Mouse (Mus musculus): ENCODE measurements around the gene Vwa8.
A peak's percentile ranks its signal among the peaks of the same experiment; 100 is the strongest.

Gene Vwa8

DNA sequence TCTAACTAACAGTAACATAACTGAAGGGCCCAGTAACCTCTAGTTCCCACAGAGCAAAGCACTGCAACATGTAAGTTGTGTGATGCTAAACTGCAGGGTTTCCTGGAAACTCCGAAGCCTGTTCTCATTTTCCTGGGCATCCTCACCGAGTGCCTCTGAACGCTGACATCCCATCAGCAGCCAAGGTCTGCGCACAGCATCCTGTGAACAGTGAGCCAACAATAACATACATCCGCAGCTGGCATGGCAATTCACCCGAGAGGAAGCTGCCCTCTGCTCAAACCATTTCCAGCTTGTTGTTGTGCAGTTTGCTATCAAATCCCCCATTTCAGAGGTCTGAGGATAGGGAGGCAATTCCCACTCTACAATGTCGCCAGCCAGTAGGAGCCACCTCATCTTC is 334.4 kb downstream of the Vwa8 start:
- DNase-seq (ENCODE audit: low read depth, low spot score): no peak

DNA sequence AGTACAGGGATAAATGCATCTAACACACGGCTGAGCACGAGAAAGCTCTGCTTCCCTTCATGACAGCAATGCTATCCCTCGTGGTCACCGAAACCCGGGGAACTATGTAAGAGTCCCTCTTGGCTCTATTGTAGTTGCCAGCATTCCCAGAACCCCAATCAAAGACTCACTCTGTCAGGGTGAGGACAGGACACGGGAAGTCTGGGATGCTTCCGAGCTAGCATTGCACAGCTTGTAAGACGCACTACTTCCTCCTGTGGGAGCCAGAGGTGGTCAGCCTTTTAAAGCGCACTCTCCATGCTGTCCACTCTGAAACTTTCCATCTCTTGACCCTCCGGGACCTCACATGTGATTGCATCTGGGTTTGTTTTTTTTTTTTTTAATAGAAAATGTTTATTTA is 335.2 kb downstream of the Vwa8 start:
- DNase-seq (ENCODE audit: low read depth, low spot score): no peak

DNA sequence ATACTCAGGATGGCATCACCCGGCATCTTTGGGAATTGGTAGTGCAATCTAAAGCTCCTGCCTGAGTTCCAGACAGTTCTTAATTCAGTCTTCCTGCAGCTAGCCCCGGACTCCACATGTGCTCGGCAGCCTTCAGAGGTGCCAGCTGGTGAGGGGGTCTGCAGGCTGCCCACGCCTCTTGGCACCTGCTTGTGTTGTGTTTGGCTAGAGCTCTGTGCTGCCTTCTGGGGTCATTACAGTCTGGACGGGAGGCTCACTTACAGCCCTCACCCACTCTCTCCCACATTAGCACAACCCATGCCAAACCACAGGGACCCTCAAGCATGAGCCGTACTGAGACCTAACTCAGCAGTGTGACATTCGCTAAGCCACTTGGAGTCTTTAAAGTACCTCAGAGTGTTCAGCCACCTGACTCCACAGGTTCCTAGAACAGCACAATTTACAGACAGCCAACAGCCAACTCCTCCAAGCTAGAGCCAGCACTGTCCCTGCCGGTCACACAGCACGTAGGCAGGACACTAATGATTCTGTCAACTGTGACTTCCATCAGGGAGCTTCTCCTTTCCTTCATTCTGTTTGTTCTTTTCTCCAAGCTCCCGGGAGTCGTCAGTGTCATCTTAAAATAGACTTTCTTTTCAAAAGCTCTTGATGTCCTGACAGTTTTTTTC is 336.3 kb downstream of the Vwa8 start:
- DNase-seq (ENCODE audit: low read depth, low spot score): no peak

DNA sequence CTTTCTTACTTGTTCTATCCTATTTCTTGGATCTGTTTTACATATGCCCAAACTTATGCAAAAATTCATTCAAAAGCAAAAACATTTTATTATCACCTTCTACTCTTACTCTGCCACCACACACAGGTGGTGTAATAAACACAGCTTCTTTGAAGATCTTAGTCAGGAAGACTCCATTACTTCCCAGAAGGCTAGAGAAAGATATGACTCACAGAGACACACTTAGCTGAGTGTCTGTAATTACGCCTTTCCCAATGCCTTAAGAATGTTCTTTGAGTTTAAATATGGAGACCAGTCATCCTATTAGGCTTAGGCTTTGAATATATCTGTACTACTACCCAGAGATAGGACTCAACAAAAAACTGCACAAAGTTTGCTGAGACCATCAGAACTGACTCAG is 338.1 kb downstream of the Vwa8 start:
- DNase-seq (ENCODE audit: low read depth, low spot score): no peak

DNA sequence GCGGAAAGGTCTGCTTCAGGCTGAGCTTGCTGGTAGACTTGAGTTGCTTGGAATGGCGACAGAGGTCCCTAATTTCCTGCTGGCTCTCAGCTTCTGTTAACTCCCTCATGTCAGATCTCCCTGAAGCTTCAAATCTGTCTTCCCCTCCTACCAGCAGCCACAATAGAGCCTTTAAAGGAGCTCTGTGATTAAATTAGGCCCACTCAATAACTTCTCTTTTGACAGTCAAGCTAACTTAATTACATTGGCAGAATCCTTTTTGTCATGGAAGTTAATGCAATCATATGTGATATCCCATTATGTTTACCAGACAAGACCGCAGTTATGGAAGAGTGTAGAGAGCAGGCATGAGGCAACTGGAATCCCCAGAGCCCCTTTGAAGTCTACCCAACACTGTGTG is 347.9 kb downstream of the Vwa8 start:
- no peak for DNase-seq (ENCODE audit: low read depth, low spot score)

DNA sequence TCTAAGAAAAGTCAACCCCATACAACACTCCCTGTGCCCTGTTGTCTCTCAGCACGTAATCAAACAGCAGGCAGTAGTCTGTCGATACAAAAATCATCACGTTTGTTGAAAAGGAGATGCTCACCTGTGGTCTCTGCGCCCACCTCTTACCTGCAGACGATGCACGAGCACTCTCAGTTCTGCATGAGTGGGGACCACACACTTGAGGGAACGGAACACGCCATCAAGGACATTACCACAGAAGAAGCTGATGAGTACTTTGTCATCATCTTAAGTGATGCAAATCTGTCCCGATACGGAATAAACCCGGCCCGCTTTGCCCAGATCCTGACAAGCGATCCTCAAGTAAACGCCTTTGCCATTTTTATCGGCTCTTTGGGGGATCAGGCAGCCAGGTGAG is 349.2 kb downstream of the Vwa8 start:
- no peak for DNase-seq (ENCODE audit: low read depth, low spot score)

DNA sequence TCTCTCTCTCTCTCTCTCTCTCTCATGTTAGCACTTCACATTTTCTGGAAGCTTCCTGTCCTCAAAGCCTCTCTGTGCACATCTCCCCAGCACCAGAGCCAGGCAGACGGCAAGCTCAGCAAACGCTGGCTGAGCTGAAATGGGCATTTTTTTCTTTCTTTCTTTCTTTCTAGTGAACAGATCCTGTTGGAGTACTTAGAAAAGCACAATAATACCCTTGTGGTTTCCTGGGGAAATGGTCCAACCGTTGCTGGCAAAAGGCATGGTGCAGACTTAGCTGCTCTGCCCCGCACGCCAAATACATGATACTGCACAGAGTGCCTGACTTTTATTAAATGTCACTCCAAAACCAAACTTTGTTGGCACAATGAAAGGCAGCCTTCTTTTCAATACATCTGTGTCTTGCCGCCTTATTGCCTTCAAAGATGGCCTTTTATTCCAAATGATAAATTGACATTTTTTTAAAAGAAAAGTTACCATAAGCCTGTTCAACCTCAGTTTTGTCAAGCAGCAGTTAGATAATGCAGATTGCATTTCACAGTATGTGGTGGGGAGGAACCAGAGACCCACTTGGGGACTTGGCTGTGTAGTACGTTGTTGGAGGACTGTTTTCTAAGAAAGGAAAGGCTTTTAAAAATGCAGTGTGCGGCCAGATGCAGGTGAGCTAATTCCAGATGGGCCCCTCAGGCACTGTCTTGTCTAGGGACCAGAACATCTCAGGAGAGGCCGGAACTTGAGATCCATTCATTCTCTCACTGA is 351.5 kb downstream of the Vwa8 start:
- DNase-seq (ENCODE audit: low read depth, low spot score): peak; percentile 17

DNA sequence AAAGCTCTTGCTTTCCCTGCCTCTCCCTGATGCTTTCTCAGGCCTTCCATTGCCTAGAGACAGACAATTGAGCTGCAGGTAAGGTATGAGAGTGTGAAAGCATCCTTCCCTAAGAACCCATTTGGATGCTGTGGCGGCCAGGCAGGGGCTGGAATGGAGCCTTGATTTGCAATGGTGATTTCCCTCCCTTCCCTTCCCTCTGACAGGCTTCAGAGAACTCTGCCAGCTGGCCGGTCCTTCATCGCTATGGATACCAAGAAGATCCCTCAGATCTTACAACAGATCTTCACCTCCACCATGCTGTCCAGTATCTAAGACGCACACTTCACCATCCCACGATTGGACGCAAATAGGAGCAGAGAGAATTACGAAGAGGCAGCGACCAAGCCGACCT is 352.0 kb downstream of the Vwa8 start:
- no peak for DNase-seq (ENCODE audit: low read depth, low spot score)

DNA sequence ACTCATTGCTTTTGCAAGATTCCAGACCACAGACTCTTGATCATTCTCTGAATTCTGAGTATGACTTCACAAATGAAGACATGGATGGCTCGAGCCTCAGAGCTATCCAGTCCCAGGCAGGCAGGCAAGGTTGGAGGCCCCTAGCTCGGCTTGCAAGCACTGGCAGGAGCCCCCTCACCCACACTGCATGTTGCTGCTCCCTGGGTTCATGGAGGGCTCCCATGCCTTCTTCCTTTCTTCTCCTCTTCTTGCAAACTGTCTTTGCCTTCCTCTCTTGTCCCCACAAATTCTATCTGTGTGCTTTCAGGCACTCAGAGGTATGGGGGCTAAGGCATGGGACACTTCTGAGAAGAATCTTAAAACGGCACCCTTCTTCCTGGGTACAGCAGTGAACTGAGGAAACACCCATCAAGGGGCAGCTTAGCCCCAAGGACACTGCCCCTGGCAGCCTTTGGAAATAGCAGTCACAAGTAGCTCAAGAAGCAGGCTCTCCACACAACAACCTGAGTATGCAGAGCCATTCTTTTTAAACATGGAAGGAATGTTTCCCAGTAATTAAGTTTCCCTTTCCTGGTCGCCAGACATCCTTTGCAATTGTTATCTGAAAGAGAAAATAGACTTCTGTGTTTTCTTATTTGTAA is 354.0 kb downstream of the Vwa8 start:
- no peak for DNase-seq (ENCODE audit: low read depth, low spot score)

DNA sequence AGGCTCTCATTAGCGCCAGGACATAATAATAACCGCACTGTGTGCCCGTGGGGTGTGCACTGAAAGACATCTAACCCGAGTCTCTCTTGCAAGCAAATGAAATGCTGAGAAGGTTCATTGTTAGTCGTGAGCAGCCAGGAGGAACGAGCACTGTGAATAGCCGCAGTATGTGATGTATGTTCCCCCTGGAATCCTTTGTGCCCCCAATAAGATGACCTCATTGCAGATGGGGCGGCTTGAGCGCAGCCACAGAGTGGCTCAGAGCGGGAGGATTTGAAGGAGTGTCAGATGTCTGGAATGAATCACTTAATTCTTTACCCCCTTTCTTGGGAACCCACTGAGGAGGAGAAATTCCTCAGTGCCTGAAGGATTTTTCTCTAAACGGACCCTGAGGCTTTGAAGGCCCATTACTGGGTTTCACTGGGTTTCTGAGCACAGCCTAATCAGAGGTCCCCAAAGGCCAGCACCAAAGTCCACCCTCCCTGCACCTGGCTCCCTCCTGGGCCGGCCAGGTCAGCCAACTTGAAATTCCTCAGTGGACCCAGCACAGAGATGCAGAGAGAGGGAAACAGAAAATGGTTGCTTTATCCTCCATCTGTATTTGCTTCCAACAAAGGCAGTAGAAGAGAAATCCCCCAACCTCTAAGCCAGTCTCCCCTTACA is 354.8 kb downstream of the Vwa8 start:
- DNase-seq (ENCODE audit: low read depth, low spot score): peak; percentile 23

DNA sequence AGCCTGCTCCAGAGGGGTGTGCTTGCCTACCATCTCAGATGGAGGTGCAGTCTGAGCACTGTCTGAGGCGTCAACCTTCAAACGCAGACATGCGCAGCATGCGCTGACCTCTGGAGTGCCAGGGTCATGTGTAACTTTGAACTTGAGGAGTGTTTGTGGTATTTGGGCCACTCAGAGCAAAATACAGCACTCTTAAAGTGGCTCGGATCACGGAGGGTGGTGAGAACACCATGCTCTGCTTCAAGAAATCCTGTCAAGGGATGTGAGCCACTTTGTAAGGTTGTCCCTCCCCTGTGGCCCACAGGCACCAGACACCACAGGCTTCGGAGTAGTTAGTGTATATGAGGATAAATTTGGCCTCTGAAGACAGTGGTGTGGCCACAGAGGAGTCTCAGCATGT is 356.0 kb downstream of the Vwa8 start:
- no peak for DNase-seq (ENCODE audit: low read depth, low spot score)

DNA sequence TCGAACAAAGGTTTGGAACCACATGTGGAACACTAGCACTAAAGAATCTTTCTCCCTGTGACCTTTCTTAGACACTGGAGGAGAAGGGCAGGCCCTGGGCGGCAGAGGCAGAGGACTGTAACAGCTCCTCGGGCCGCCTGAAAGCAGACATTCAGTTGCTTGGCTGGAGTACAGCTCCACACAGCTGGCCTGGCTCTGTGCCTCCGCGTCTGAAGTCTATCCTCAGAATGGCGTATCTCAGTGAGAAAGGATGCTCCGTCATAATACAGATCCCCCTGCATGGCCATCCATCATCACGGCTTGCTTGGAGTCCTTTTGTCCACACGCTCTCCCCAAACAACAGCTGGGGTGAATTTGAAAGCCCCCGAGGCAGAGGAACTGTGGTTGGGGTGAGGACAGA is 357.4 kb downstream of the Vwa8 start:
- no peak for DNase-seq (ENCODE audit: low read depth, low spot score)

DNA sequence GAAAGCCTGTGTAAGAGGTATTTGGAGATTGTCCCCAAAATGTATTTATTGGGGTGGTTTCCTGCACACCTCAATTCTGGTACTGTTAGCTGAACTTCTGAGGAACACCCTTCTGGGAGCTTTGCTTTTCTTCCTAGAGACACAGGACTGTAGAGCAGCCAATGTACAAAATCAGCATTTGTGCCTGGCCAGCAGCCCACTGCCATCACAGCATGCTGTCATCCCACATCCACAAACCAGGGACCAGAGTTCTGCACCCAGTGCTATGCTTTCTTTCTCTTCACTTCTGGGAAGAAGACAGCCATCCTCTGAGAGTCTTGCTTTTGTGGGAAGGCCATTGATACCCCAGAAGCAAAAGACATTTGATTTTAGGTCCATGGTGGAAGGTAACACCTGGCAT is 359.6 kb downstream of the Vwa8 start:
- DNase-seq (ENCODE audit: low read depth, low spot score): no peak

DNA sequence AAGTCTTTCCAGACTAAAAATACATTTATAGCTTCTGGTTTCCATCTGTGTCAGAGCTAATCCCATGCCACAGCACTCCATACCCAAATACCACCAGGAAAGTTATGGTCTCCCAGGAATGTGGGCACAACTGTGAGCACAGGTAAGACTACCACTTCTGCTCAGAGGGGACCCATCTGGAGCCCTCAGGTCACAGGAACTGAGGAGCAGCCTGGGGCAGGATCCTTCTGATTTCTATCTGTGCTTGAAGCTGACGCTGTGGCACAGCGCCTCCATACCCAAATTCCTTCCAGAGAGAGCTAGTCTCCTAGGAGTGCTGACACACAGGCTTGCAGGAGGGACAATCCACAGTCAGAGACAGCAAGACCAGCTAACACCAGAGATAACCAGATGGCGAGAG is 361.0 kb downstream of the Vwa8 start:
- no peak for DNase-seq (ENCODE audit: low read depth, low spot score)

DNA sequence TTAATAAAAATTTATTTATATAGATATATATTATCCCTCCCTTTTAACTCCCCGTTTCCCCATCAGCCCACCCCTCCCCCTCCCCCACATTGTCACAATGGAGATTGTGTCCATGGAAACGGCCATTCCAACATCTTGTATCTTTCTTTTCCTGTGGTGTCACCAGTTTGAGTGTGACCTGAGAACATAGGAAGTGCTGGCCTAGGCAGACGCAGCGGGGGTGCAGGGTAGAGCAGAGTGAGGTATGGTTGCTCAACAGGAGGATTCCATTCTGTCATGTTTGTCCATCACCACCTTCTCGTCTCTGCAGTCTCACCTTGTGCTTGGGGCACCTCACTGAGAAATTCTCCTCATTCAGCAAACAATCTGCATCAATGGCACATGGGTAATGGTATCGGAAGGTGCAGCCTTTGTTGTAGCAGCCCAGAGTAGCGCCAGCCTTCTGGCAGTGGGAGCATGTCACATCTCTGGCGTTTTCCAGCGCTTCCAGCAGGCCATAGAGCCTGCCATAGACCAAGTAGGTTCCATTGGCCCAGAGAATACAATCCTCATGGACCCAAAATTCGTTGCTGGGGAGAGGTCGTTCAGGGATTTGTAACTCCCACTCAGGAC is 363.6 kb downstream of the Vwa8 start:
- no peak for DNase-seq (ENCODE audit: low read depth, low spot score)

DNA sequence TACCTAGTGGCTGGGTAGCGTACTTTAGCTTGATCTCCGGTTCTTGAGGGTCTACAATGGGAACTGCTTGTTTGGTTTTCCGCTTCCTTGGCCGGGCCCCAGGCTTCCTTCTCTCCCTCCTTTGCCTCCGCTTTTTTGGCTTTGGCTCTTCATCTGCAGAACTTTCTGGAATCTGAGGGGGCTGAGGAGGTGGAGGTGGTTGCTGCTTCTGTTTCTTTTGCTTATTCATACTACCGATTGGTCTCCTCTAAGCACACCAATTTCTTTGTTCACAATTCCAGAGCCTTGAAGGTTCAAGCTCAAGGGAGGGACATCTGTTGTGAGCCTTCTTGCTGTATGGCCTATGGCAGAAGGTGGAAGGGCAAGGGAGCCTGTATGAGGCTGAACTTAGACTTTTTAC is 365.3 kb downstream of the Vwa8 start:
- DNase-seq (ENCODE audit: low read depth, low spot score): no peak

DNA sequence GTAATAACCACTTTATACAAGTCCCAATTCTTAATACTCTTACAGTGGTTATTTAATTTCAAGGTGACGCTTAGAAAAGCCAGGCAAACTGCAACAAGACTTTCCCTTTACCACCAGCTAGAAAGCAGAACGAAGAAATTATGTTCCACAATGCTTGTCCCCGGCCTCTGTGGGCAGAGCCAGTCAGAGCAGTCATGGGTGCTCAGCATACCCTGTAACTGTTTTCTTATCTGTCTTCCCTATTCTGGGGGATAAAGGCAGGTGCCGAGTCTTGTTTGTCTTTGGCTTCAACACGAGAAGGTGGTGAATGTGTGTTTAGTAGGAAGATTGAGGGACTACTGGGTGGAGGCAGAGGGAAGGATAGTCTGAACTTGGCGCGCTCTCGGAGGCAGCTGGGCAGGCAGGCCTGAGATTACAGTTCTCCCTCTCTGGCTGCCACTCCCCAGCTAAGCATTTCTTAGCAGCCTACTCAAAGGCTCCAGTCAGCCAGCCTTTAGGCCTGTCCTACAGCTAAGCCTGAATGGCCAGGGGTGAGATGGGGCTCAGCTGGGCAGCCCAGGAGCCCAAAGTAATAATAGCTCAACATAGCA is 365.9 kb downstream of the Vwa8 start:
- DNase-seq (ENCODE audit: low read depth, low spot score): no peak

DNA sequence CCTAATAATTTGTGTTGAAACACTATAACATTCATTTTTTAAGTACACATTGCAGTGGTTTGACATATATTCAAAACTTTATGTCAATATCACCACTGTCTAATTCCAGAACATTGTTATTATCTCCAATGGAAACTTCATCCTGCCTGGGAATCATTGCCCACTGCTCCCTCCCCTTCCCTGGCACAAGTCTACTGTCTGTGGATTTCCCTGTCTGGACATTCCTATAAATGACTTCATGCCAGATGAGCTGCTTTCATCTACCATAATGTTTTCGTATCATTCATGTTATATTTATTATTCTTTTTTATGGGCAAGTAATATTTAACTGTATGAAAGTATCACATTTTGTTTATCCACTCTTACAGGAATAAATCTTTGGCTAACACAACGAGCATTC is 367.5 kb downstream of the Vwa8 start:
- DNase-seq (ENCODE audit: low read depth, low spot score): no peak

DNA sequence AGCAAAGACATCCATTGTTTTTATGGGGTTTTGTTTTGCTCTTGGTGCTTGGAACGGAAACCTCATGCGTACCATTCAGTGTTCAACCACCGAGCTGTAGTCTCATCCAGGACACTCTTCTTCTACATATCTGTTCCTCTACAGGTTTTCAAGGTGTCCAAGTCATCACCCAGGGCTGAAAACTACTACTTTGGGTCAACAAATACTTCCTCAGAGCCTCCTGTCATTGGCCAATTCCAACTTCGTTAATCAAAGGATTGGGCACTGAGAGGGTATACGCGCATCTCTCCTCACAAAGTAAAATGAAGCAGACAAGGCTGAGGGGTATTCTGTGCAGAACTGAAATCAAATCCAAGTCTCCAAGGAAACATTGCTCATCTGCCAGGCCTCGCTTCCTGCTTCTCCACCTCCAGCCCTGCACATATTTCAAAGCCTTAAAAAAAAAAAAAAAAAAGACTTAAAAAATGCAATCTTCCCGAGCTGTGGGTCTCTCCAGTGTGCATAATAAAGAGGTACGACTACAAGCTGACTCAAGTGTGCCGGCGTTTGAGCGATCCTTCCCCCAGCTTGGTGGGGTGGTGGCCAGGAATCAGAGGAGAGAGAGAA is 374.7 kb downstream of the Vwa8 start:
- DNase-seq (ENCODE audit: low read depth, low spot score): no peak

DNA sequence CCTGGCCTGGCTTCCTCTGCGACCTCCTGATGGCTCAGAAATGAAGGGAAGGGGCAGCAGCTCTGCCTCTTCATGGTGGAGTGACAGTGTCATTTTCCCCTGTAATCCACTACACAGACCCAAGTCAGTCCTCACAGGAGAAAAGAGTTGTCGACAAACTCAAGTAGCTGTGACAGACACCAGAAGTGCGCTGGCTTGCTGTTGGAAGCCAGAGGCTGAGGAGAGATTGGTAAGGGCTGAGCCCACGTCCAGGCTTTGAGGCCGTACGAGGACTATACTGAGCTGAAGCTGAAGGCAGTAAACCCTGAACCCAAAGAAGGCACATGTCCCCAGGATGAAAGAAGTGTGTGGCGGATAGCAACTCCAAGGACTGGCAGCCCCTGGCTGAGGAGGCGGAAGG is 376.6 kb downstream of the Vwa8 start:
- DNase-seq (ENCODE audit: low read depth, low spot score): no peak

DNA sequence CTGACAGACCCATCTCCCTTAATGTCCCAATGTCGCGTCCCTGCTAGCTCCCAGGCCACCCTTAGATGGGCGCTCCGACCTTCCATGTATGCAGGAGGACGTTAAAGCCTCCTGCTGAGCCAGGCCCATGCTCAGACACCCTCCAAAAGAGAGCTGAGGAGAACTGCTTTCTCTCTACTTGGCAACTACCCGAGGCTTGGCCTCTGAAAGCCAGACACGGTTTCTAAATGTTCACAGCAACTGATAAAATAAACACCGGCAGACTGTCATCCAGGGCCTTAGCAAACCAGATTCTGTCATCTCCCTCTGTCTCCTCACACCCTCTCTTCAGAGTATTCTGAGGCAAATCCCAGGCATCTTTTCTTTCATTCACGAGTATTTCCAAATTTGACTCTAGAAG is 377.2 kb downstream of the Vwa8 start:
- DNase-seq (ENCODE audit: low read depth, low spot score): no peak
